Mouse (Mus musculus) adrenal gland, postnatal 4 days (tissue): ENCODE data around the gene Gga3. TPM values are rescaled to one million over a fixed set of nuclear protein-coding genes. Genes with fewer than 3 reads are reported as not detected.
A peak's percentile ranks its signal among the peaks of the same experiment; 100 is the strongest.

Source experiments
- DNase-seq, 2 experiments: peaks; one replicate each; pipeline ENCODE4 v3.0.0; 2021 to 2022; ENCODE audit warnings: low spot score in 2 of 2, mixed read lengths in 2 of 2
- total RNA-seq, 2 experiments: library from RNA; stranded (reverse); gene quantifications; 2 replicates each; pipeline ENCODE4 v1.2.3; 2021

Gene Gga3
- total RNA-seq, 2 experiments from 2014 or later: 29.1 to 34.6 TPM

GRCm38 (mm10) chr11:115579080-115579479 lies 24.8 kb downstream of the Gga3 start:
- DNase-seq: no peak

DNA sequence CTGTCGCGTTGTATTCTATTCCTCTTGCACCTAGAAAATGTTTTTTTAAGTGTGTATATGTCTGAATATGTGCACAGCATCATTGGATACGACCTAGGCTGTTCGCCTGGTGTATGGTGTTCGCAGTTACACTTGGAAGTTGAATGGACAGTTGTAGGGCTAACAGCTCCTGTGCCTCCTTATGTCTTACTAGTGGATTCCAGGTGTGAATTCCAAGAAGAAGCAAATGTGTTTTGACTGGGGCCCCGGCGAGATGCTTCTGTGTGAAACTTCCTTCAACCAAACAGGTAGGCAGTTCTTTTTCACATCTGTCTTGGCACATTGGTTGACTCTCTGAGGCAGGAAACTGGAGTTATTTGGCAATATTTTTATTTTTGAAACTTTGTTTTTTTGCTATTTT lies 38.9 kb downstream of the Gga3 start:
- no peak for DNase-seq

- DNase-seq: peak; percentile 94 to 97
Observed at GRCm38 (mm10) chr11:115564064-115564809, 39.6 kb downstream of the Gga3 start, which contains the start of gene Nup85. TSS of gene Nup85 (plus strand) at chr11:115564434.

- DNase-seq: no peak
Observed at GRCm38 (mm10) chr11:115563406-115563805, 40.4 kb downstream of the Gga3 start.

DNA sequence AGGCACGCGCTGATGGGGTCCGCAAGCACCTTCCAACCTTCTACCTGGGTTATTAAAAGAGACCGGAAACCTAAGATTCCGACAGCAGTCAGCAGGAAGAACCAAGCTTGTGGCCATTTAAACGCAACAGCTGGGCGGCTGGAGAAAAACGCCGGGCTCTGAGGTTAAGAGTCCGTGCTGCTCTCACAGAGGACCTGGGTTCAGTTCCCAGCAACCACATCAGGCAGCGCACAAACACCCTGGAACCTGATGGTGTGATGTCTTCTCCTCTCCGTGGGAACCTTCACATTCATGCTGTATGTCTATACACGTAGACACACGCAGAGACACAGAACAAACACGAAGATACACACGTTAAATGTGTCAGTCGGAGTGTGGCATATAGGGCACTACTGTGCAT lies 48.1 kb downstream of the Gga3 start:
- no peak for DNase-seq

GRCm38 (mm10) chr11:115552783-115553182 lies 51.1 kb downstream of the Gga3 start:
- no peak for DNase-seq

GRCm38 (mm10) chr11:115543571-115543970 lies 60.3 kb downstream of the Gga3 start:
- no peak for DNase-seq

- no peak for DNase-seq
Observed at GRCm38 (mm10) chr11:115538045-115538444, 65.8 kb downstream of the Gga3 start.

DNA sequence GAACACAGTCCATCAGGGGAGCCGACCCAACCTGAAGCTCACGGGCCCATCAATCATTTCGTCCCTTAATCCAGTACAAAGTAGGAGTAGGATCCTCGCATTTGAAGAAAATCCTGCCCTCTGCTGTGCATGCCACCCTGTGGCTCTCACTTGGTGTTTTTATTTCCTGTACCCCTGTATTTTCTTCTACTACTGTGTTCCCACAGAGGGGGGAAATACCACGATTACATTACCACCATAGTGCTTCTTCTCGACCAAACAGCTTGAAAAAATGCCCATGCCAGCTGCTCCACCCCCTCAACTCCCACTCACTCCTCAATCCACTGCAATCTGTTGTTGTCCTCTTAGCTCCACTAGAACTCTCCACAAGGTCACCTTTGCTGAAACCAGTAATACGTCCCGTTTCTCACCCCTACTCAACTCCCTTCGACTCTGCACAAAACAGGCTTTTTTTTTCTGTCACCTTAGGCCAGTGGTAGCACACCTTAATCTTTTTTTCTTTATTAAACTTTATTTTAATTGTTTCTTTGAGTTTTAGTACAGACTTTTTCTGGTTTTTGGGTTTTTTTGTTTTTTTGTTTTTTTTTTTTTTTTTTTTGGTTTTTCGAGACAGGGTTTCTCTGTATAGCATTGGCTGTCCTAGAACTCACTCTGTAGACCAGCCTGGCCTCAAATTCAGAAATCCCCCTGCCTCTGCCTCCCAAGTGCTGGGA lies 66.8 kb downstream of the Gga3 start:
- DNase-seq: no peak

DNA sequence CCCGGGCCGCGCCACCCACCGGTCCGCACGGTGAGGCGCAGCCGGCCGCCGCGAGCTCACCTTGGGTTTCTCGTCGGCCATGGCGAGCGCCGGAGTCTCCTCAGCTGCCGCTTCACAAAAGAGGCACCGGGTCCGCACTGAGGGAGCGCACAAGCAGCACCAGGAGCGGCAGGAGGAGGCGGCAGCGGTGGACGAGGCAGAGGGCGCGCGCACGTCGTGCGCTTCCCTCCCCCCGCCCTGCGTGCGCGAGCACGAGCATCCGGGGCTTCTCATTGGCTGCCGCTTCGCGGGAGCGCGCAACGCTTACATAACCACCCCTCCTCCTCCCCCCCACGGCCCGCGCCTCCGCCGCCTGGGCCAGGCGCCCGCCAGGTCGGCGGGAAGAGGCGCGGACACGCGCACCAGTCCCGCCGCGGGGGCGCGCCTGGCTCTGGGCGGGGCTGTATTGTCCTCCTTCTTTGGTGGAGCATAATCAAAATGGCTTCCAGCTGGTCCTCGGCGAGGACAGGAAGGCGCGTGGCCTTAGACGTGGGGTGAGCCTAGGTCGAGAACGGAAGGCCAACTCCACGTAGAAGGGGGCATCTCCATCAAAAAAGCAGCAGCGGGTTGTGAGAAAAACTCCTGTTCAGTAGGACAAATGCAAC lies 67.7 kb downstream of the Gga3 start, which contains the start of gene Sumo2:
TSS of gene Sumo2 (minus strand) at position 239 of the 644 bp plus-strand sequence.
- peak; percentile 98 to 99 for DNase-seq

- peak; percentile 40 to 57 for DNase-seq
Observed at GRCm38 (mm10) chr11:115535401-115536037, 68.3 kb downstream of the Gga3 start.

GRCm38 (mm10) chr11:115534759-115535371 lies 69.0 kb downstream of the Gga3 start:
- DNase-seq: no peak

Other genes with a start within 250 kb of the Gga3 start
- gene Hid1, start 236.3 kb downstream of the Gga3 start, total RNA-seq: 10 to 100 TPM; 29.0 to 34.2 TPM
- gene Cdr2l, start 222.1 kb downstream of the Gga3 start, total RNA-seq: 10 to 100 TPM; 44.3 to 47.4 TPM
- gene Mrpl58, start 200.3 kb downstream of the Gga3 start, total RNA-seq: 100 to 1,000 TPM; 150 to 158 TPM
- gene Atp5h, start 184.1 kb downstream of the Gga3 start, total RNA-seq: 100 to 1,000 TPM; 503 to 527 TPM
- 10 to 100 TPM; 56.7 to 61.6 TPM for gene Kctd2, start 183.9 kb downstream of the Gga3 start, total RNA-seq
- not detected for gene Trim80, start 163.5 kb downstream of the Gga3 start, total RNA-seq
- gene Slc16a5, start 141.6 kb downstream of the Gga3 start, total RNA-seq: 1 to 10 TPM in 1 of 2 experiments, under 1 TPM in 1; 0.51 to 3.6 TPM
- 1 to 10 TPM; 7.6 to 8.5 TPM for gene Armc7, start 128.4 kb downstream of the Gga3 start, total RNA-seq
- gene Nt5c, start 112.2 kb downstream of the Gga3 start, total RNA-seq: 100 to 1,000 TPM in 1 of 2 experiments, 10 to 100 TPM in 1; 91.6 to 113 TPM
- gene Jpt1, start 89.7 kb downstream of the Gga3 start, total RNA-seq: 100 to 1,000 TPM; 149 to 164 TPM
- gene Sumo2, start 67.8 kb downstream of the Gga3 start, total RNA-seq: 100 to 1,000 TPM; 361 to 374 TPM
- 10 to 100 TPM; 68.9 to 73.6 TPM for gene Nup85, start 39.6 kb downstream of the Gga3 start, total RNA-seq
- gene Mrps7, start 126 bp downstream of the Gga3 start, total RNA-seq: 10 to 100 TPM; 72.9 to 77.3 TPM
- gene Mif4gd, start 8.9 kb upstream of the Gga3 start, total RNA-seq: 100 to 1,000 TPM; 150 to 165 TPM
- gene Slc25a19, start 24.2 kb upstream of the Gga3 start, total RNA-seq: 10 to 100 TPM; 58.4 to 69.9 TPM
- 100 to 1,000 TPM; 116 to 135 TPM for gene Grb2, start 104.5 kb upstream of the Gga3 start, total RNA-seq
- 10 to 100 TPM; 67.4 to 71.0 TPM for gene Tmem94, start 161.4 kb upstream of the Gga3 start, total RNA-seq
- gene Caskin2, start 209.6 kb upstream of the Gga3 start, total RNA-seq: 10 to 100 TPM; 59.9 to 61.1 TPM
- gene Tsen54, start 210.7 kb upstream of the Gga3 start, total RNA-seq: 10 to 100 TPM; 25.4 to 26.3 TPM
- 10 to 100 TPM; 15.8 to 25.6 TPM for gene Llgl2, start 220.0 kb upstream of the Gga3 start, total RNA-seq